36 mouse cellular contexts compared by ENCODE assay signal in the genomic region with DNA sequence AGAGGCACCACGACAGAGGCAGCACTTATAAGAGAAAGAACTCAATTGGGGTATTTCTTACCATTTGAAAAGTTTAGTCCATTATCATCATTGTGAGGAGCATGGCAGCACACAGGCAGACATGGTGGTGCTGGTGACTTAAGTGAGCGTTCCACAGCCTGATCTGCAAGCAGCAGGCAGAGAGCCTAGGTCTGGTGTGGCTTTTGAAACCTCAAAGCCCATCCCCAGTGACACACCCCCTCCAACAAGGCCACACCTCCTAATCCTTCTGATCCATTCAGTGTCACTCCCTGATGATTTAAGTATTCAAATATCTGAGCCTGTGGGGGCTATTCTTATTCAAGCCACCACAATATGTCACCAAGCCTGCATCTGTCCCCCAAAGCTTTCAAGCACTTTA. TPM values are rescaled to one million over a fixed set of nuclear protein-coding genes. Genes with fewer than 3 reads are reported as not detected.
"Had no signal": no experiment of that assay in that cellular context is flagged by ENCODE, and none has a peak within 500 bp of the region (broad histone marks: within the 10 kb centered on the region; RNA-seq: fewer than 3 reads in every experiment).

No protein-coding gene starts in this region.

- H3K4me2 ChIP-seq: limb, embryonic 12.5 days; limb, embryonic 13.5 days; limb, embryonic 15.5 days; liver, embryonic 11.5 days; liver, embryonic 12.5 days; liver, embryonic 13.5 days; liver, embryonic 15.5 days; lung, embryonic 14.5 days; lung, embryonic 15.5 days; neural tube, embryonic 12.5 days; neural tube, embryonic 13.5 days had no signal

- DNase-seq: layer of hippocampus, postnatal 36 days; left cerebral cortex, postnatal 4 days; liver; liver, embryonic 13.5 days; liver, postnatal 0 days; lung, adult 18-20 months; lung, adult 2 months; lung, embryonic 14.5 days; lung, postnatal 10 days; lung, postnatal 14 days; lung, postnatal 36 days; lung, postnatal 4 days had no signal

- H3K9me3 ChIP-seq: limb, embryonic 15.5 days; liver, embryonic 15.5 days; lung, embryonic 15.5 days had no signal

- H3K9ac ChIP-seq: limb, embryonic 12.5 days; limb, embryonic 13.5 days; limb, embryonic 15.5 days; liver, embryonic 12.5 days; liver, embryonic 13.5 days; liver, embryonic 14.5 days; liver, embryonic 15.5 days; liver, postnatal 0 days; lung, embryonic 14.5 days; lung, embryonic 15.5 days; neural tube, embryonic 12.5 days; neural tube, embryonic 13.5 days had no signal

- H3K36me3 ChIP-seq: limb, embryonic 10.5 days; limb, embryonic 12.5 days; limb, embryonic 13.5 days; limb, embryonic 15.5 days; liver, embryonic 12.5 days; liver, embryonic 13.5 days; liver, embryonic 15.5 days; lung, embryonic 15.5 days; midbrain, embryonic 10.5 days; neural tube, embryonic 12.5 days; neural tube, embryonic 13.5 days had no signal

- H3K27ac ChIP-seq: left cerebral cortex, adult 2 months; limb, embryonic 10.5 days; limb, embryonic 12.5 days; limb, embryonic 13.5 days; limb, embryonic 15.5 days; liver, embryonic 12.5 days; liver, embryonic 13.5 days; liver, embryonic 14.5 days; liver, embryonic 15.5 days; lung, embryonic 15.5 days; macrophage; midbrain, embryonic 10.5 days; neural tube, embryonic 12.5 days; neural tube, embryonic 13.5 days had no signal

- H3K4me3 ChIP-seq: left cerebral cortex, adult 2 months; limb, embryonic 10.5 days; limb, embryonic 12.5 days; limb, embryonic 13.5 days; limb, embryonic 15.5 days; liver, embryonic 12.5 days; liver, embryonic 13.5 days; liver, embryonic 15.5 days; lung, embryonic 15.5 days; megakaryocyte, embryonic 14.5 days; midbrain, embryonic 10.5 days; myocyte; neural tube, embryonic 12.5 days; neural tube, embryonic 13.5 days had no signal

- ATAC-seq: liver, embryonic 12.5 days; liver, postnatal 0 days; lung, postnatal 0 days had no signal

- H3K27me3 ChIP-seq: limb, embryonic 12.5 days; limb, embryonic 13.5 days; limb, embryonic 15.5 days; liver, embryonic 12.5 days; liver, embryonic 13.5 days; liver, embryonic 15.5 days; lung, embryonic 15.5 days; megakaryocyte, embryonic 14.5 days; neural tube, embryonic 12.5 days; neural tube, embryonic 13.5 days had no signal

- H3K4me1 ChIP-seq: limb, embryonic 10.5 days; limb, embryonic 12.5 days; liver, embryonic 12.5 days; liver, embryonic 13.5 days; liver, embryonic 15.5 days; lung, embryonic 15.5 days; megakaryocyte, embryonic 14.5 days; neural tube, embryonic 12.5 days had no signal

RNA-seq across cellular contexts. Expression of a gene that starts 12.0 kb away (rescaled TPM):
- total RNA-seq: liver, adult 2 months; megakaryocyte progenitor cell, adult 5-6 weeks; megakaryocyte, adult 5-6 weeks; megakaryocyte-erythroid progenitor cell, adult 5-6 weeks; monocyte, adult 5-6 weeks had no signal
- polyA plus RNA-seq: liver, adult 2 months; macrophage; myocyte had no signal

RNA-seq across cellular contexts. Expression of a gene that starts 30.4 kb away (rescaled TPM):
- total RNA-seq: left cerebral cortex, postnatal 4 days; megakaryocyte progenitor cell, adult 5-6 weeks; megakaryocyte, adult 5-6 weeks; megakaryocyte-erythroid progenitor cell, adult 5-6 weeks; midbrain, postnatal 0 days; monocyte, adult 5-6 weeks had no signal
- polyA plus RNA-seq: liver, adult 2 months; liver, embryonic 11.5 days; liver, embryonic 12.5 days; liver, embryonic 13.5 days; liver, embryonic 16.5 days; liver, postnatal 0 days; macrophage; myocyte had no signal
